Mouse (Mus musculus) heart, postnatal 0 days (tissue): ENCODE data around the gene Eid1.

Source experiments
- CTCF ChIP-seq: IDR thresholded peaks from 2 replicates; pipeline ENCODE4 v1.5.1; 2016; ENCODE audit warnings: antibody characterized with exemption, control low read depth, low read depth
- EP300 ChIP-seq: IDR thresholded peaks from 2 replicates; pipeline ENCODE4 v1.6.1; 2016; ENCODE audit warnings: antibody characterized with exemption, low read depth

- TF ChIP-seq EP300 (no peak), CTCF (no peak)
These were observed 11.7 kb upstream of the Eid1 start for GRCm38 (mm10) chr2:125661156-125661555.
